Mouse (Mus musculus) intestine, embryonic 15.5 days (tissue): ENCODE data around the gene Mustn1. TPM values are rescaled to one million over a fixed set of nuclear protein-coding genes. Genes with fewer than 3 reads are reported as not detected.

ENCODE experiments used
- ATAC-seq: fragments of 200-750 bp; cut with Nextera tagmentation; 2 replicates; pipeline ENCODE4 v1.8.0; 2017; ENCODE audit warnings: moderate TSS enrichment, moderate library complexity
- H3K27ac ChIP-seq: fragments of 300-500 bp; sonication (generic); 2 replicates; pipeline ENCODE4 v1.5.1; 2015; ENCODE audit warnings: mild to moderate bottlenecking, inconsistent platforms
- H3K27me3 ChIP-seq: fragments of 300-500 bp; sonication (generic); replicated peaks from 2 replicates; pipeline ENCODE4 v1.6.1; 2015; ENCODE audit warnings: inconsistent platforms
- H3K36me3 ChIP-seq: fragments of 300-500 bp; sonication (generic); 2 replicates; pipeline ENCODE4 v1.6.1; 2015; ENCODE audit warnings: inconsistent platforms
- H3K4me1 ChIP-seq: fragments of 300-500 bp; sonication (generic); replicated peaks from 2 replicates; pipeline ENCODE4 v1.6.1; 2015; ENCODE audit warnings: inconsistent platforms
- H3K4me2 ChIP-seq: fragments of 300-500 bp; sonication (generic); replicated peaks from 2 replicates; pipeline ENCODE4 v1.6.1; 2015; ENCODE audit warnings: mild to moderate bottlenecking, inconsistent platforms
- H3K4me3 ChIP-seq: fragments of 300-500 bp; sonication (generic); replicated peaks from 2 replicates; pipeline ENCODE4 v1.5.1; 2015; ENCODE audit warnings: inconsistent platforms
- H3K9ac ChIP-seq: fragments of 300-500 bp; sonication (generic); 2 replicates; pipeline ENCODE4 v1.6.1; 2015; ENCODE audit warnings: inconsistent platforms
- H3K9me3 ChIP-seq: fragments of 300-500 bp; sonication (generic); 2 replicates; pipeline ENCODE4 v1.6.1; 2016; ENCODE audit warnings: inconsistent platforms
- WGBS: fragments of 180-500 bp; shearing (Covaris S2); methylation state at CpG from one replicate; pipeline ENCODE4 v1.1.7; 2015; 5-methylcytosine and 5-hydroxymethylcytosine counted together
- polyA plus RNA-seq: library from polyadenylated mRNA; unstranded; fragments of >200 nt; fragmentation: Nextera tagmentation; extraction: Ambion mirVana; gene quantifications from 2 replicates; pipeline ENCODE4 v1.2.1, GENCODE M21; 2015

The Mustn1 gene
- polyA plus RNA-seq, 1 experiment from 2014 or later: 8.1 TPM

GRCm38 (mm10) chr14:30868826-30869225 is 10.2 kb upstream of the Mustn1 start:
- Histone ChIP-seq H3K9ac (no peak overlapping the region), H3K4me3 (no peak overlapping the region), H3K27me3 (no peaks in the 10 kb centered on the region), H3K9me3 (no peaks in the 10 kb centered on the region), H3K4me1 (peaks cover 10% of the 10 kb centered on the region; the same call in 1 of the 2 replicates), H3K27ac (0 out of 2 replicates have a peak overlapping the region, but pooled peaks have one; percentile 45), H3K36me3 (peaks cover under 1% of the 10 kb centered on the region; the same call in 1 of the 2 replicates), H3K4me2 (no peak overlapping the region)
- 88% methylated on average over 10 of the region's 10 CpGs for WGBS
- ATAC-seq: no peak

GRCm38 (mm10) chr14:30869391-30869801 is 9.6 kb upstream of the Mustn1 start:
- Histone ChIP-seq H3K27me3 (no peaks in the 10 kb centered on the region), H3K9me3 (no peaks in the 10 kb centered on the region), H3K4me2 (no peak overlapping the region), H3K36me3 (peaks cover 4% of the 10 kb centered on the region; the same call in 1 of the 2 replicates), H3K9ac (no peak overlapping the region), H3K4me1 (peaks cover 13% of the 10 kb centered on the region; the same call in 1 of the 2 replicates), H3K4me3 (no peak overlapping the region), H3K27ac (peak overlapping the region; percentile 45)
- ATAC-seq: no peak
- WGBS: 86% methylated on average over 8 of the region's 8 CpGs

GRCm38 (mm10) chr14:30870206-30871147 is 8.5 kb upstream of the Mustn1 start:
- Histone ChIP-seq H3K9ac (no peak overlapping the region), H3K27ac (peak overlapping the region; percentile 68), H3K36me3 (peaks cover 4% of the 10 kb centered on the region; the same call in 1 of the 2 replicates), H3K4me2 (no peak overlapping the region), H3K27me3 (no peaks in the 10 kb centered on the region), H3K4me1 (peaks cover 16% of the 10 kb centered on the region; the same call in 1 of the 2 replicates), H3K4me3 (no peak overlapping the region), H3K9me3 (no peaks in the 10 kb centered on the region)
- 63% methylated on average over 25 of the region's 25 CpGs for WGBS
- no peak for ATAC-seq

GRCm38 (mm10) chr14:30874095-30874700 is 4.8 kb upstream of the Mustn1 start:
- H3K9ac ChIP-seq: no peak overlapping the region
- H3K27me3 ChIP-seq: no peaks in the 10 kb centered on the region
- peaks cover 4% of the 10 kb centered on the region; the same call in 1 of the 2 replicates for H3K36me3 ChIP-seq
- WGBS: 83% methylated on average over 18 of the region's 18 CpGs
- H3K4me1 ChIP-seq: peaks cover 23% of the 10 kb centered on the region
- no peak for ATAC-seq
- no peak overlapping the region for H3K27ac ChIP-seq
- no peak overlapping the region for H3K4me3 ChIP-seq
- no peak overlapping the region for H3K4me2 ChIP-seq
- H3K9me3 ChIP-seq: no peaks in the 10 kb centered on the region

- Histone ChIP-seq H3K9me3 (no peaks in the 10 kb centered on the region), H3K4me3 (no peak overlapping the region), H3K4me1 (peaks cover 23% of the 10 kb centered on the region), H3K9ac (no peak overlapping the region), H3K27ac (peak overlapping the region; percentile 66), H3K27me3 (no peaks in the 10 kb centered on the region), H3K36me3 (peaks cover 4% of the 10 kb centered on the region; the same call in 1 of the 2 replicates), H3K4me2 (no peak overlapping the region)
- 68% methylated on average over 12 of the region's 12 CpGs for WGBS
- ATAC-seq: peak; percentile 89
These were observed 3.7 kb upstream of the Mustn1 start for GRCm38 (mm10) chr14:30875130-30875865.

GRCm38 (mm10) chr14:30875955-30876354 is 3.0 kb upstream of the Mustn1 start:
- Histone ChIP-seq H3K27ac (peak overlapping the region; percentile 66), H3K9ac (no peak overlapping the region), H3K36me3 (peaks cover 4% of the 10 kb centered on the region; the same call in 1 of the 2 replicates), H3K27me3 (no peaks in the 10 kb centered on the region), H3K4me3 (no peak overlapping the region), H3K4me2 (no peak overlapping the region), H3K4me1 (peaks cover 20% of the 10 kb centered on the region), H3K9me3 (no peaks in the 10 kb centered on the region)
- 77% methylated on average over 9 of the region's 9 CpGs for WGBS
- ATAC-seq: no peak

DNA sequence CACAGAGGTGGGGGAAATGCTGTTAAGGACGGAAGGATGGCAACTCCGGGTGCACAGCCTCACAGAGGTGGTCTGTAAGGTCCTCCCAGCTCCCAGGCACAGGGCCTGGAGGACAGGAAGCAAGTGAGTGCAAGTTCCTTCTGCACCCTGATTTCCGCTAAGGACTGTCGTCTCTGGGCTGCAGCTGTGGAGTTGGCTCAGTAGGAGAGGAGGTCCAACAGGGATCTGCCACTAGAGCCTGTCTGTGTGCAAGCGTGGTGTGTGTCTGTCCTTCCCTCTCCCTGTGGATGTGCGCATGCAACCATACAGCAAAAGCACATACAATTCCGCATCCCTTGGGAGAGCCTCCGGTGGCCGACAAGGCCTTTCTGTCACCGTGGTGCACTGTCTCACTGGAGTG is 2.5 kb upstream of the Mustn1 start:
- no peak overlapping the region for H3K27ac ChIP-seq
- H3K4me2 ChIP-seq: no peak overlapping the region
- ATAC-seq: no peak
- WGBS: 85% methylated on average over 10 of the region's 10 CpGs
- H3K4me1 ChIP-seq: peaks cover 20% of the 10 kb centered on the region
- H3K9ac ChIP-seq: no peak overlapping the region
- no peaks in the 10 kb centered on the region for H3K9me3 ChIP-seq
- H3K4me3 ChIP-seq: no peak overlapping the region
- H3K27me3 ChIP-seq: no peaks in the 10 kb centered on the region
- peaks cover 4% of the 10 kb centered on the region; the same call in 1 of the 2 replicates for H3K36me3 ChIP-seq

- H3K27me3 ChIP-seq: no peaks in the 10 kb centered on the region
- H3K9me3 ChIP-seq: no peaks in the 10 kb centered on the region
- no peak overlapping the region for H3K4me2 ChIP-seq
- no peak for ATAC-seq
- WGBS: 93% methylated on average over 3 of the region's 3 CpGs
- H3K36me3 ChIP-seq: peaks cover 4% of the 10 kb centered on the region; the same call in 1 of the 2 replicates
- H3K9ac ChIP-seq: no peak overlapping the region
- no peak overlapping the region for H3K27ac ChIP-seq
- peaks cover 20% of the 10 kb centered on the region for H3K4me1 ChIP-seq
- H3K4me3 ChIP-seq: no peak overlapping the region
These were observed 1.2 kb upstream of the Mustn1 start for GRCm38 (mm10) chr14:30877827-30878226.

GRCm38 (mm10) chr14:30879794-30880193 is 794 bp downstream of the Mustn1 start:
- Histone ChIP-seq H3K4me1 (peaks cover 17% of the 10 kb centered on the region), H3K36me3 (no peaks in the 10 kb centered on the region), H3K27me3 (no peaks in the 10 kb centered on the region), H3K4me3 (no peak overlapping the region), H3K9me3 (no peaks in the 10 kb centered on the region), H3K9ac (0 out of 2 replicates have a peak overlapping the region, but pooled peaks have one; percentile 6), H3K4me2 (peak overlapping the region; percentile 30; the same call in 1 of the 2 replicates), H3K27ac (0 out of 2 replicates have a peak overlapping the region, but pooled peaks have one; percentile 34)
- ATAC-seq: peak; percentile 61
- 48% methylated on average over 9 of the region's 9 CpGs for WGBS

DNA sequence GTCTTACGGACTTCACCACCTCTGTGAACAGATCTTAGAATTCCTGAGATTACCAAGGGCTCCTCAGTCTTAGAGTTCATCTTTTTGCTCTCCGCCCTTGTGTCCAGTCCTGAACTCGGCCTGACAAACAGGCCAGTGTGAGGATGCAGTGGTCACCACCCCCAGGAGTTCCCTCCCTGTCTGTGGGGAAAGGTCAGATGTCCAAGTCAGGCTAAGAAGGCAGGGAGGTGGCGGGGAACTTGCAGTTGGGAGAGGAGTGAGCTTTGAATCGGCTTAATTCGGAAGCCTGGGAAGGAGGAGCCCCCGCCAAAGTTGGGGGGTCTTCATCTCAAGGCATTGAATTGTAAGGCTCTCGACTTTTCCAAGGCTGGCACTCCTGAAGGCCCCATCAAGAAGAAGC is 1.3 kb downstream of the Mustn1 start:
- no peak for ATAC-seq
- H3K9me3 ChIP-seq: no peaks in the 10 kb centered on the region
- no peak overlapping the region for H3K9ac ChIP-seq
- H3K27me3 ChIP-seq: no peaks in the 10 kb centered on the region
- H3K4me1 ChIP-seq: peaks cover 15% of the 10 kb centered on the region
- H3K4me3 ChIP-seq: no peak overlapping the region
- no peaks in the 10 kb centered on the region for H3K36me3 ChIP-seq
- H3K27ac ChIP-seq: no peak overlapping the region
- peak overlapping the region; percentile 30; the same call in 1 of the 2 replicates for H3K4me2 ChIP-seq
- WGBS: 72% methylated on average over 8 of the region's 8 CpGs

DNA sequence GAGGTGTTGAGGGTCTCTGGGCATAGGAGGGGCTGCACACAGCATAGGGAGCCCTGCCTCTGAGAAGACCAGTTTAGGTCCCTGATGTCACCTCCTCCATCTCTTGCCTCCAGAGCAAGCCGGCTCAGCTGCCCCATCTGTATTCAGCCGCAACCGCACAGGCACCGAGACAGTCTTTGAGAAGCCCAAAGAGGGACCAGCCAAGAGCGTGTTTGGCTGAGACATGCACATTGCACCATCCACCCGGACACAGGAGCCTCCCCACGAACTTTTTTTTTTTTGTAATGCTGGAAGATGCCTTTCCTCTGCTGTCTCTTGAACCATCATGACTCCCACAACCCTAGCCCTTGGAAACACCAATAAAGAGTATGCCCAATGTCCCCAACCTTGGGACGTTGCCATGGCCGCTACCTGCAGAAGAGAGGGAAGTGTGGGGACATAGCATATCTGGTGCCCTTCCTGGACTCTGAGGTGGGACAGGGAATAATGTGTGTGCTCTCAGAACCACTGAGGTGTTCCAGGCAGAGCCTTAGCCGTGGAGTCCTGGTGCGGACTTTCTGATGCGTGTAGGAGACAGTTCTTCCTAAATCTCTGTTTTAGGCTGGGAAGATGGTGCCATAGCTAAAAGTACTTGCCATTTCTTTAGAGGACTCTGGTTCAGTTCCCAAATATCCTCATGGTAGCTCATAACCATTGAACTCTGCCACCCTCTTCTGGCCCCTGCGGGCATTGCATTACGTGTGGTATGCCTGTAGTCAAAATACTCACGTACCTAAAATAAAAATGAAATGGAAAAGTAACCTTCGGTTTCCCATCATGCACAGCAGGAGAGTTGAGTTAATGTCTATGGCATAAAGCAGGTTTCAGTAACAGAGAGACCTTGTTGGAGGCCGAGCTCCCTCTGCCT is 2.1 kb downstream of the Mustn1 start:
- H3K27me3 ChIP-seq: no peaks in the 10 kb centered on the region
- ATAC-seq: no peak
- no peak overlapping the region for H3K27ac ChIP-seq
- no peak overlapping the region for H3K4me2 ChIP-seq
- H3K4me1 ChIP-seq: peaks cover 14% of the 10 kb centered on the region
- no peaks in the 10 kb centered on the region for H3K36me3 ChIP-seq
- no peak overlapping the region for H3K9ac ChIP-seq
- WGBS: 84% methylated on average over 17 of the region's 17 CpGs
- no peaks in the 10 kb centered on the region for H3K9me3 ChIP-seq
- H3K4me3 ChIP-seq: no peak overlapping the region
